Mouse (Mus musculus): Measurements from ENCODE around the gene Gas1. TPM values are rescaled to one million over a fixed set of nuclear protein-coding genes. Genes with fewer than 3 reads are reported as not detected.

Gas1 gene
- polyA plus RNA-seq, 1 experiment: 10.9 TPM

DNA sequence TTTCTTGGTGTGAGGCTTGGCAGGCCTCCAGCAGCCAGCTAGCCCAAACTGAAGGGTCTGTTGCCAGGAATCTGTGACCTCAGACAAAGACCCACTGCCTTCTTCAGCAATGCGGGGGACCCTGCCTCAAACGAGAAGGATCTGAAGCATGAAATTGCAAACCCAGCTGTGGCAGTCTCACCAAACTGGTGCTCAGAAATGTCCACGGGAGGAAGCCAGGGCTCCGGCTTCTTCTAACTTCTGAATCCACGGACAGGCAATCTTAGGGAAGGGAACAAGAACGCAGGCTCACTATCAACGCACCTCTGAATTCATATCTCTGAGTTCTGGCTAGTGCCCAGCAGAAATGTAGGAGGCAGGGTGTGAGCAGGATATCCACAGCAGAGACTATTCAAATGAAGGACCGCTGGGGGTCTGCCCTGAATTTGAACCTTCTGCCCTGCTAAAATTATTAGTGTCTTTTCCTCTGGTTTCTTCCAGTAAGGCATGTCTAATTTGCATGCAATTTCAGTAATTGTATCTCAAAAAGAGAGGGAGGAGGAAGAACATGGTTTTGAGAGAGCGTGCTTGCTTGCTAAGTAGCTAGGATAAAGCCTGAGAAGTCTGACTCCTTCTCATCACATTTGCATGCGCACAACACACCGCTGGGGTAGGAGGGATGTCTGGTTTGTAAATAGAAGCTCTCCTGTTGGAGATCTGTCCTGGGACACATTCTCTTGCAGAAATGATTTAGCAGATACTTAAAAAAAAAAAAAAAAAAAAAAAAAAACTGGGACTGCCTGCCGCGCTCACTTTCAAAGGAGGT is 51.5 kb downstream of the Gas1 start:
- no peak for DNase-seq (ENCODE audit: extremely low spot score in 1 of 2, low spot score in 1 of 2)

DNA sequence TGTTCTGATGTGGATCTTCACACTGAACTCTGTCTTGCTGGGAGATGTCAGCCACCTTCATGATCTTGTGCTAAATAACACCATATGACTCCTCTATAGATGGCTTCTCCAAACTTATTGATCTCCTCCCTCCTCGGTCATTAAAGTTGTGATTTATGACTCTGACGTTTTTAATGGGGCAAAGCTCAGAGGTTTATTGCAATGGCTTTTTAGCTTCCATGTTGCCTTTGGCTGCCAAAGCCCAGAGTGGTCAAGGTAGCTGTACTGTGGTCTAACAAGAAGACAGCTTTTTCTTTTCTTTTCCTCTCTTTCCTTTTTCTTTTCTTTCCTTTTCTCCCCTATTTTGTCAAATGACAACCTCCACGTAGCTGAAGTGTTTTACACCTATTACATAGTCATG is 52.1 kb downstream of the Gas1 start:
- no peak for DNase-seq (ENCODE audit: extremely low spot score in 1 of 2, low spot score in 1 of 2)

DNA sequence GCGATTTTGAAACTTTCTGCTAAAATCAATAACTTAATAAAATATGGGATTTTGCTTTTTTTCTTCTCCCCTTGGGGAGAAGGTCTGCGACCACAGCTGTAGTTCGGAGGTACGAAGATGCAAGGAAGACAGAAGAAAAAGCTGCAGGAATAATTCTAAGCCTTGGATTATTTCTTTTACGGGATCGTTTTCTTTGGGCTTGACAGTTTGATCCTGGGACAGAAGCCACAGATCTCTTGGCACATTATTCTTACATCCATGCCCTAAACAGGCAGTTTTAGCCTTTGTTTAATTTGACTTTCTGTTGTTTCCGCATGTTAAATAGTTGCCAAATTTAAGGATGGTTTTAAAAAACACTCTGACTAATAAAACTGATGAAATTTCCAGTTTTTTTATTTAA is 52.7 kb downstream of the Gas1 start:
- DNase-seq (ENCODE audit: extremely low spot score in 1 of 2, low spot score in 1 of 2): no peak
